Comparison of ENCODE assay signal across 9 mouse cellular contexts in the genomic region with DNA sequence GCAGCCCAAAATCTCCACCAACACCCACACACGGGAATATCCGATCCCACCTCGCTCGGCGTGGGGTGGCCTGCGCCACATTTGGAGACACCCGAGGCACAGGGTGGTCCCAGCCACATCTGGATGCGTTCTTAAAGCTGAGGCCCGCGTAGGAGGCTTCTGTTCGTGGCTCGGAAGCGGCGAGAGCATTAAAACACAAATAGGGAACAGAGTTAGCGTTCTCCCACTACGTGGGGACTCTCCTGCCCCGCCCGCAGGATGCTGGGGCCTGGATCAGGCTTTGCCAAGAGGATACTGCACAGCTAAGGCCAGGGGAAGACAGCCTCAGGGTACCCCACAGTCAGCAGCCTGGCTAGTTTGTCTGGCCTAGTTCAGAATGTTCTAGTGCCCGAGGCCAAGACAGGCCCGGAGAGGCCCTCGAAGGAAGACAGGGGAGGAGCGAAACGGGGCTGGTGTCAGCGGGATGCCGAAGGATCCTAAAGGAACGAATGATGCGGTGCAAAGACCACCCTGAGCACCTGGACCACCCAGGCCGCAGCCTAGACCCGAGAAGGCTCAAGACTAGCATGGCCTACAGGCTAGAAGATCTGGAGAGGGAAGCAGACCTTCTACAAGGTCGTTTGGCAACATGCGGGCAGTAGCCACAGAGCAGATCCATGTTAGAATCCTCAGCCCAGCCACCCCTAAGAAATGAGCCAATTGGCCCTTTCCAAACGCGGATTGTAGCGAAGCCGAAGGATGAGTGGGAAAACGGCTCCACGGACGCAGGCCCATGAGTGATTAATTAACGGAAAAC.
A peak's percentile ranks its signal among the peaks of the same experiment; 100 is the strongest.
DNase-seq lines count a peak whose midpoint lies in the region; ATAC-seq and TF ChIP-seq lines count a peak whose summit lies in the region.
"Had no signal": no experiment of that assay in that cellular context is flagged by ENCODE, and none has a peak within 500 bp of the region (broad histone marks: within the 10 kb centered on the region; RNA-seq: fewer than 3 reads in every experiment).

No protein-coding gene starts in this region.

- peak; percentile 19 to 20 for DNase-seq in cerebellum, postnatal 14 days
- DNase-seq in cerebellum, adult 11 months: no peak
- no peak for DNase-seq in testis, postnatal 10 days (ENCODE audit: low spot score)
- no peak for DNase-seq in liver, embryonic 14.5 days (ENCODE audit: low read depth in 3 of 3, low spot score in 3 of 3)
- DNase-seq in testis, postnatal 14 days (ENCODE audit: low spot score): peak; percentile 35
- no peak for DNase-seq in adipocyte (ENCODE audit: low spot score)
- DNase-seq in cerebellum, adult 9-11 months: no peak
- DNase-seq: kidney, adult 2 months had no signal

- TF ChIP-seq EP300 in liver, embryonic 14.5 days (IDR thresholded peaks at IDR 0.05; ENCODE audit: low read depth): no peak

- H3K9me3 ChIP-seq in liver, embryonic 14.5 days (ENCODE audit: control insufficient read depth, low read length): no peaks in the 10 kb centered on the region

- peak overlapping the region; percentile 61 for H3K4me3 ChIP-seq in testis, adult 2 months (ENCODE audit: control insufficient read depth, low read depth, low read length)
- H3K4me3 ChIP-seq in liver, embryonic 14.5 days (ENCODE audit: insufficient read depth in 1 of 2, low read depth in 2 of 2, low read length in 2 of 2): no peak overlapping the region

- WGBS in liver, embryonic 14.5 days (ENCODE audit: insufficient replicate concordance): 33% methylated on average over 39 of the region's 39 CpGs

- ATAC-seq in liver, embryonic 14.5 days (ENCODE audit: insufficient read depth): no peak

- H3K9ac ChIP-seq in liver, embryonic 14.5 days (replicated peaks): no peak overlapping the region

- no peak overlapping the region for H3K27ac ChIP-seq in testis, adult 2 months (ENCODE audit: control insufficient read depth, insufficient read depth, low read depth, low read length)
- no peak overlapping the region for H3K27ac ChIP-seq in liver, embryonic 14.5 days

- TF ChIP-seq POLR2A in testis, adult 2 months (IDR thresholded peaks at IDR 0.05; ENCODE audit: control insufficient read depth, low read depth, low read length): no peak

- TF ChIP-seq CTCF in testis, adult 2 months (IDR thresholded peaks at IDR 0.05; ENCODE audit: control insufficient read depth, insufficient read depth, insufficient replicate concordance, low read depth, low read length): no peak
- TF ChIP-seq CTCF in liver, embryonic 14.5 days (IDR thresholded peaks at IDR 0.05; ENCODE audit: low read depth): no peak

- H3K4me1 ChIP-seq in testis, adult 2 months (ENCODE audit: control insufficient read depth, insufficient read depth, low read length): peaks cover 17% of the 10 kb centered on the region
- H3K4me1 ChIP-seq in liver, embryonic 14.5 days (replicated peaks; ENCODE audit: control insufficient read depth in 2 of 2, insufficient read depth in 2 of 2, low read length in 1 of 2): peaks cover 0 to 3% of the 10 kb centered on the region in 2 experiments; a peak in 1 of 4 replicates

- peak overlapping the region; percentile 54; the same call in 1 of the 2 replicates for H3K4me2 ChIP-seq in liver, embryonic 14.5 days (ENCODE audit: low read depth)

- H3K36me3 ChIP-seq in testis, adult 2 months (ENCODE audit: control insufficient read depth, insufficient read depth, low read length): no peaks in the 10 kb centered on the region
- no peaks in the 10 kb centered on the region for H3K36me3 ChIP-seq in liver, embryonic 14.5 days (replicated peaks; ENCODE audit: control insufficient read depth, insufficient read depth, low read depth)

- no peaks in the 10 kb centered on the region for H3K27me3 ChIP-seq in testis, adult 2 months (ENCODE audit: control insufficient read depth, insufficient read depth, low read length)
- H3K27me3 ChIP-seq in liver, embryonic 14.5 days (ENCODE audit: control insufficient read depth, insufficient read depth, low read length): peaks cover 24% of the 10 kb centered on the region

Comparison
In these comparisons a context has a peak if more than half of its experiments do, and no peak if none do; other contexts are left out.
1. DNase-seq: peak in cerebellum, postnatal 14 days (2 of 2) and testis, postnatal 14 days (single experiment); none in cerebellum, adult 11 months (single experiment), testis, postnatal 10 days (single experiment), liver, embryonic 14.5 days (0 of 3), adipocyte (single experiment) and cerebellum, adult 9-11 months (single experiment).